Mouse (Mus musculus) gastrocnemius, postnatal 14 days (tissue): ENCODE data around the gene Havcr2. TPM values are rescaled to one million over a fixed set of nuclear protein-coding genes. Genes with fewer than 3 reads are reported as not detected.

Source experiments
- total RNA-seq, 2 experiments: library from RNA; stranded (reverse); gene quantifications; 2 replicates each; pipeline ENCODE4 v1.2.3; 2021

Gene Havcr2
- total RNA-seq, 2 experiments from 2014 or later = not detected

Other genes with a start within 250 kb of the Havcr2 start
- gene Fndc9, start 219.4 kb upstream of the Havcr2 start, total RNA-seq = not detected
- gene Cyfip2, start 142.1 kb upstream of the Havcr2 start, total RNA-seq = under 1 TPM; 0.49 to 0.70 TPM
- under 1 TPM; 0.08 to 0.20 TPM for gene Itk, start 65.4 kb upstream of the Havcr2 start, total RNA-seq
- gene Fam71b, start 58.4 kb upstream of the Havcr2 start, total RNA-seq = not detected
- gene Med7, start 18.0 kb upstream of the Havcr2 start, total RNA-seq = 10 to 100 TPM; 15.6 to 16.6 TPM
- not detected for gene Gm12169, start 69.3 kb downstream of the Havcr2 start, total RNA-seq
- gene BC053393, start 116.6 kb downstream of the Havcr2 start, total RNA-seq = not detected
- not detected for gene Dppa1, start 174.3 kb downstream of the Havcr2 start, total RNA-seq